Mouse (Mus musculus) heart, postnatal 0 days (tissue): ENCODE measurements around the gene Foxf1.

Experiments
- CTCF ChIP-seq: IDR thresholded peaks from 2 replicates; pipeline ENCODE4 v1.5.1; 2016; ENCODE audit warnings: antibody characterized with exemption, control low read depth, low read depth
- EP300 ChIP-seq: IDR thresholded peaks from 2 replicates; pipeline ENCODE4 v1.6.1; 2016; ENCODE audit warnings: antibody characterized with exemption, low read depth

DNA sequence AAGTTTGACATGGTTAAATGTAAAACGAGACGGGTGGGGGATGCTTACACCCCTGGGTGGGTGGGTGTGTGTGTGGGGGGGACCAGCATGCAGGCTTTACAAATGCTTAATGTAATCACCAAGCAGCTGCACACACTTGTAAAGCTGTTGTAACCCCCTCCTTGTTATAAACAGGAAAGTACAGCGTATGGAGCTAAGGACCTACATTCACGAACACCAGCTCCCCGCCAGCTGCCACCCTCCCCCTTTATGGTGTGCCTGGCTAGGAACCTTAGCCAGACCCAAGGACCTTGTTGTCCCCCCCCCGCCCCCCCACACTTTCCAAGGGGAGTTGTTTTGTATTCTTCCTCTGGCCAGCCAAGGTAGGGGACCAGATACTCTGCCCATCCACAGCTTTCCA lies 42.5 kb downstream of the Foxf1 start:
- no peak for TF ChIP-seq CTCF
- no peak for TF ChIP-seq EP300
